Mouse (Mus musculus): ENCODE results near the gene Gm49601.

DNA sequence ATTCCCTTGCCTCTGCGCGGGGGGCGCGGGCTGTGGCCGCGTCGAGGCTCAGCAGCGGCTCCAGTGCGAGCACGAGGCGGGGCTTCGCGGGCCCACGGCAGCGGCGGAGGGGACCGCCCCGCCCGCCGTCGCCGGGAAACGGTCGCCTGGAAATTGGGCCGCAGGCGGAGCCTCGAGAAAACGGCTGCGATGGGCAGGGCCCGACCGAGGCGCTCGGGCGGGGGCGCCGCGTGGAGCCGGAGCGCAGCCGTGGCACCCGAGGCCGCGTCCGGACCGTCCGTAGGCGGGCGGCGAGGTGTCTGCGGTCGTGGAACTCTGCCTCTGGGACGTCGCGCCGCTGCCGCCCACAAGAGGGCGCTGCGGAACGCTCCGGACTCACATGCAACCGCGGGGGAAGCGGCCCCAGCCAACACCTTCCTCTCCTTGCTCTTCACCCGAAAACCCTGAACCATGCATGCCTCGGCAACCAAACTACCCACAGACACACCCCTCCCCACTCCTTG, at the start of gene Gm49601:
- TF ChIP-seq POLR2A (IDR thresholded peaks at IDR 0.05; ENCODE audit: borderline replicate concordance, low read depth, low read length) (no peak), CTCF (IDR thresholded peaks at IDR 0.05; ENCODE audit: low read depth, low read length) (peak; percentile 48)
